Mouse (Mus musculus): ENCODE measurements at regions not wholly inside any gene's neighbourhood (a gene's known extent, or its start where the extent isn't known, plus 50 kb on each side); places are given as distances from the start of the nearest gene placed in this dataset.

DNA sequence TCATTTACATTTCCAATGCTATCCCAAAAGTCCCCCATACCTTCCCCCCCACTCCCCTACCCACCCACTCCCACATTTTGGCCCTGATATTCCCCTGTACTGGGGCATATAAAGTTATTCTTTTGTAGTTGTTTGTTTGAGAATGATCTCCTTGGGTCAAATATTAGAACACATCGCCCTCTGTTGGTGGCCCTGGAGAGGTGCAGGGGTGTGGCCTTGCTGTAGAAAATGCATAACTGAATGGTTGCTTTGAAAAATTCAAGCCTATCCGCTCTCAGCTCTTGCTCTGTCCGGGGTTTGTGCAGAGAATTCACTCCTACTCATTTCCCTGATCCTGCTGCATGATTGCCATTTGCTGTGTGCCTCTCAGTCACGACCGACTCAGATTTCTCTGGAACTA lies 336.4 kb upstream of the Epha6 start:
- DNase-seq, result peak; percentile 1 to 8

All from kidney, postnatal 36 days (tissue).